Mouse (Mus musculus) embryonic facial prominence, embryonic 10.5 days (tissue): ENCODE data around the gene Pfn3. TPM values are rescaled to one million over a fixed set of nuclear protein-coding genes. Genes with fewer than 3 reads are reported as not detected.

Experiments
- DNase-seq: peaks from one replicate; pipeline ENCODE4 v3.0.0-alpha.2; 2017; ENCODE audit warnings: low spot score
- H3K27ac ChIP-seq: fragments of 300-500 bp; sonication (generic); replicated peaks from 2 replicates; pipeline ENCODE4 v1.5.1; 2016; ENCODE audit warnings: mild to moderate bottlenecking
- H3K27me3 ChIP-seq: fragments of 300-500 bp; sonication (generic); replicated peaks from 2 replicates; pipeline ENCODE4 v1.6.1; 2016; ENCODE audit warnings: low read depth, mild to moderate bottlenecking; ENCODE audit not compliant: poor library complexity, severe bottlenecking
- H3K36me3 ChIP-seq: fragments of 300-500 bp; sonication (generic); replicated peaks from 2 replicates; pipeline ENCODE4 v1.6.1; 2016; ENCODE audit warnings: mild to moderate bottlenecking, moderate library complexity
- H3K4me1 ChIP-seq: fragments of 300-500 bp; sonication (generic); 2 replicates; pipeline ENCODE4 v1.6.1; 2016
- H3K4me3 ChIP-seq: fragments of 300-500 bp; sonication (generic); 2 replicates; pipeline ENCODE4 v1.5.1; 2016; ENCODE audit warnings: mild to moderate bottlenecking, moderate library complexity
- H3K9me3 ChIP-seq: fragments of 300-500 bp; sonication (generic); 2 replicates; pipeline ENCODE4 v1.6.1; 2016; ENCODE audit warnings: mild to moderate bottlenecking
- WGBS: fragments of 180-500 bp; shearing (Covaris S2); methylation state at CpG from one replicate; pipeline ENCODE4 v1.1.7; 2016; 5-methylcytosine and 5-hydroxymethylcytosine counted together
- microRNA-seq: library from miRNA; unstranded; fragments of <30 nt; microRNA quantifications from one replicate; pipeline ENCODE4, GENCODE M21; 2017
- polyA plus RNA-seq: library from polyadenylated mRNA; unstranded; fragments of >200 nt; fragmentation: Nextera tagmentation; extraction: Ambion mirVana; gene quantifications from 2 replicates; pipeline ENCODE4 v1.2.1, GENCODE M21; 2016

Pfn3 gene
- polyA plus RNA-seq, 1 experiment from 2014 or later = not detected

DNA sequence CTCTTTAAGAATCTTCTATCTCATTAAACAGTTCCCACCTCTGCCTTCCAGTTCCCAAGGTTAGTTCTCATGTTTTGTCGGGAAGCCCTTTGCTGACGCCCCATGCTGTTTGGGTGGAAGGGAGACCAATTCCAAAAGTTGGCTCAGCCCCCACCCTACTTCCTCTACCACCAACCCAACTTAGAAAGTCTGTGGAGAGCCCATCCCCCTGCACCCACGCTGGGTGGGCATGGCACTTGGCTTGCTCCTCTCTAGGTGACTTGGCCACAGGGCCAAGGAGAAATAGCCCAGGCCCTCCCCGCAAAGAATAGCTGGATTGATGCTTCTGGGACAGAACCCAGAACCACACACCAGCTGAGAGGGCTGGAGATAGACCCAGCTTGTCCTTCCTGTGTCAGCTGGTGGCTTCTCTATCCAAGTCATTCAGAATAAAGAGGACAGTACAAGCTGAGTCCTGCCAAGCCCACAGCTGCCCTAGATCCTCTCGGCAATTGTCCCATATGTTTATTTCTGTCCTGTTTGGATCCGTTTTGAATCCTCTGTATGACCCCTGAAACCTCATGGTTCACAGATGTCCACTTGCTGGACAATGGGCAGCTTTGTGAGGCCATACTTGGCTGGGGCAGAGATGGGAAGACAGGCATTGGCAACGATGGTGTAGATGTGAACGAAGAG, 43.9 kb downstream of the Pfn3 start:
- Histone ChIP-seq H3K27ac (no peak overlapping the region; the same call in 1 of the 2 replicates), H3K36me3 (no peaks in the 10 kb centered on the region), H3K4me1 (peaks cover 9% of the 10 kb centered on the region), H3K27me3 (peaks cover 54% of the 10 kb centered on the region), H3K9me3 (no peaks in the 10 kb centered on the region), H3K4me3 (no peak overlapping the region)
- 58% methylated on average over 8 of the region's 8 CpGs for WGBS
- DNase-seq = no peak

DNA sequence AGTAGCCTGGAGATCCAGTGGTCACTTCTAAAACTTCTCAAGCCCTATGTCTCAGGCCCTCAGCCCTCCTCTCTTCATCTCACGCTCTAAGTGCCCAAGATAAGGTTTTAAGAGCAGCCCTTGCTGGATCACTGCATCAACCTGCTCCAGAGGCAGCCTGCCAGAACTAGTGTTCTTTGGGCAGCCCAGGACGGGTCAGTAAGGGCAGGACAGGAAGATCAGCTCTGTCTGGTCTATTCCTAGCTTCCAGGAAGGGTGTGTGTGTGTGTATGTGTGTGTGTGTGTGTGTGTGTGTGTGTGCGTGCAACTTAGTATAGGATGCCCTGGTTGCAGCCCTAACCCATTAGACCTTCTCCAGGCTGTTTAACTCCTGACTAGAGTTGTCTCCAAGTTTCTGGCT, 44.8 kb downstream of the Pfn3 start:
- Histone ChIP-seq H3K4me3 (no peak overlapping the region), H3K9me3 (no peaks in the 10 kb centered on the region), H3K27me3 (peaks cover 46% of the 10 kb centered on the region), H3K27ac (no peak overlapping the region), H3K4me1 (peaks cover 9% of the 10 kb centered on the region), H3K36me3 (no peaks in the 10 kb centered on the region)
- WGBS = 68% methylated on average over 3 of the region's 3 CpGs
- no peak for DNase-seq

DNA sequence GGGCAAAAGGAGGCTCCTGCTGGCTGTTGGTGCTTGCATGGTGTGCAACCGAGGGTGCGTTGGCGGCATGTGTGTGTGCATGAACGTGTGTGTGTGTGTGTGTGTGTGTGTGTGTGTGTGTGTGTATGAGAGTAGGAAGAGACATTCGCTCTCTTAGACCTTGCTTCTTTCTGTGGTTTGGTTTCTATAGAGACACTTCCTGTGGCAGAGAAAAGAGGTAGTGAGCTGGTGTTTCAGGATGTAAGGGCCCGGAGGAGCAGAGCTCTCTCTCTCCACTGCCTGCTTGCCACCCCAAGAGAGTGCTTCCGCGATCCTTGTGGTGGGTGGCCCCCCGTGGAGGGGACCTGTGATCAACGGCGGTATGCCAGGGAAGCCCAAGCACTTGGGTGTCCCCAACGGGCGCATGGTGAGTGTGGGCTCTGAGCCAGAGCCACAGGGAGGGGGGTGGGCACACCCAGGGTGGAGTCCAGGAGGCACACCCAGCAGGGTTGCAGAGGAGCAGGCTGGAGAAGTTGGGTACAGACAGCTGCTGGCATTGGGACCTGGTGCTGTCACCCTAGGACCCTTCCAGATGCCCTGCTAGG, 45.4 kb downstream of the Pfn3 start, which contains the start of gene Rgs14:
Gene Rgs14, plus strand, starts transcription at position 202 of the 584 bp plus-strand sequence.
- DNase-seq = no peak
- no peaks in the 10 kb centered on the region for H3K9me3 ChIP-seq
- H3K27ac ChIP-seq = no peak within 1 kb of the TSS; the same call in 1 of the 2 replicates
- peaks cover 9% of the 10 kb centered on the region for H3K4me1 ChIP-seq
- peak within 1 kb of the TSS; percentile 19; the same call in 1 of the 2 replicates for H3K4me3 ChIP-seq
- WGBS = 66% methylated on average over 13 of the region's 13 CpGs
- H3K36me3 ChIP-seq = no peaks in the 10 kb centered on the region
- peaks cover 40% of the 10 kb centered on the region for H3K27me3 ChIP-seq

DNA sequence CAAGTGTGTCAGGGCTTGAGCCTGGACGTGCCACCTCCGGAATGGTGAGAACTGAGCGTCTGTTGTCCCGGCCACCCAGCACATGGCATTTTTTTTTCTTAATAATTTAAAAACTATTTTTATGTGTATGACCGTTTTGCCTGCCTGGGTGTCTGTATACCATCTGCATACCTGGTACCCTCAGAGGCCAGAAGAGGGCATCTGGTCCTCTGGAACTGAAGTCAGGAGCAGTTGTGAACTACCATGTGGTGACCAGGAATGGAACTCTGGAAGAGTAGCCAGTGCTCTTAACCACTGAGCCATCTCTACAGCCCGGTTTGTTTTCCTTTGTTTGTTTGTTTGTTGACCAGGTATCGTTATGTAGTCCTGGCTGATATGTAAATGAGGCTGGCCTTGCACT, 46.6 kb downstream of the Pfn3 start:
- no peaks in the 10 kb centered on the region for H3K36me3 ChIP-seq
- 78% methylated on average over 7 of the region's 7 CpGs for WGBS
- no peak overlapping the region for H3K27ac ChIP-seq
- H3K4me3 ChIP-seq = no peak overlapping the region
- no peaks in the 10 kb centered on the region for H3K9me3 ChIP-seq
- H3K4me1 ChIP-seq = peaks cover 9% of the 10 kb centered on the region
- no peak for DNase-seq
- H3K27me3 ChIP-seq = peaks cover 28% of the 10 kb centered on the region

Small RNA genes within 50 kb of the gene (microRNA-seq; reads per million reads assigned to microRNA genes)
- not detected for gene Mir6943

Other genes starting within 250 kb of the Pfn3 start
- 71.9 and 72.5 TPM in 2 replicates for gene Nsd1, start 205.4 kb downstream of the Pfn3 start, polyA plus RNA-seq
- gene Prelid1, start 94.7 kb downstream of the Pfn3 start, polyA plus RNA-seq = 460 and 481 TPM in 2 replicates
- gene Rab24, start 93.3 kb downstream of the Pfn3 start, polyA plus RNA-seq = 70.4 and 73.3 TPM in 2 replicates
- gene Mxd3, start 85.4 kb downstream of the Pfn3 start, polyA plus RNA-seq = 20.5 and 20.9 TPM in 2 replicates
- gene Lman2, start 52.4 kb downstream of the Pfn3 start, polyA plus RNA-seq = 101 and 110 TPM in 2 replicates
- 0.54 and 0.97 TPM in 2 replicates for gene Rgs14, start 45.5 kb downstream of the Pfn3 start, polyA plus RNA-seq
- gene Slc34a1, start 17.0 kb downstream of the Pfn3 start, polyA plus RNA-seq = not detected in 2 replicates
- 0.13 TPM in 1 of 2 replicates, not detected in the other for gene F12, start 11.6 kb upstream of the Pfn3 start, polyA plus RNA-seq
- gene Grk6, start 29.8 kb upstream of the Pfn3 start, polyA plus RNA-seq = 65.2 and 65.6 TPM in 2 replicates
- gene Prr7, start 49.0 kb upstream of the Pfn3 start, polyA plus RNA-seq = 0.54 TPM in 2 replicates
- 412 and 419 TPM in 2 replicates for gene Dbn1, start 72.9 kb upstream of the Pfn3 start, polyA plus RNA-seq
- 209 and 215 TPM in 2 replicates for gene Pdlim7, start 98.4 kb upstream of the Pfn3 start, polyA plus RNA-seq
- gene Dok3, start 114.1 kb upstream of the Pfn3 start, polyA plus RNA-seq = 3.6 and 4.2 TPM in 2 replicates
- 90.0 and 93.5 TPM in 2 replicates for gene Ddx41, start 121.4 kb upstream of the Pfn3 start, polyA plus RNA-seq
- 62.7 and 67.3 TPM in 2 replicates for gene Fam193b, start 155.9 kb upstream of the Pfn3 start, polyA plus RNA-seq
- gene Tmed9, start 158.5 kb upstream of the Pfn3 start, polyA plus RNA-seq = 120 and 121 TPM in 2 replicates
- 30.1 and 32.0 TPM in 2 replicates for gene B4galt7, start 184.7 kb upstream of the Pfn3 start, polyA plus RNA-seq
- gene Caml, start 207.8 kb upstream of the Pfn3 start, polyA plus RNA-seq = 52.6 and 53.6 TPM in 2 replicates
- 44.7 and 47.4 TPM in 2 replicates for gene Ddx46, start 219.8 kb upstream of the Pfn3 start, polyA plus RNA-seq